Mouse (Mus musculus) erythroblast, adult 5-6 weeks (primary cell): ENCODE results near the gene Tcp1. TPM values are rescaled to one million over a fixed set of nuclear protein-coding genes. Genes with fewer than 3 reads are reported as not detected.
"Not testable (repeated sequence)": the region's sequence is repeated elsewhere in the genome, so short reads cannot be mapped to it uniquely, and the experiment has no call there.

Source experiments
- ATAC-seq: replicated peaks from 2 replicates; pipeline ENCODE4 v1.8.0; 2016; ENCODE audit warnings: moderate number of reproducible peaks, mild to moderate bottlenecking, moderate TSS enrichment, inconsistent platforms; ENCODE audit not compliant: poor library complexity, low FRiP score, severe bottlenecking
- total RNA-seq, 2 experiments: library from RNA; stranded (forward) in 1 of 2; stranded (reverse) in 1 of 2; fragments of 150-400 nt in 1 of 2; fragments of 200-764, 138-1000 nt in 1 of 2; gene quantifications; 2 replicates each; pipeline versions ENCODE4 v1.2.3 to v1.2.4; 2015 to 2017; ENCODE audit warnings: low replicate concordance in 2 of 2

Gene Tcp1
- total RNA-seq, 2 experiments from 2014 or later = 107 to 145 TPM

DNA sequence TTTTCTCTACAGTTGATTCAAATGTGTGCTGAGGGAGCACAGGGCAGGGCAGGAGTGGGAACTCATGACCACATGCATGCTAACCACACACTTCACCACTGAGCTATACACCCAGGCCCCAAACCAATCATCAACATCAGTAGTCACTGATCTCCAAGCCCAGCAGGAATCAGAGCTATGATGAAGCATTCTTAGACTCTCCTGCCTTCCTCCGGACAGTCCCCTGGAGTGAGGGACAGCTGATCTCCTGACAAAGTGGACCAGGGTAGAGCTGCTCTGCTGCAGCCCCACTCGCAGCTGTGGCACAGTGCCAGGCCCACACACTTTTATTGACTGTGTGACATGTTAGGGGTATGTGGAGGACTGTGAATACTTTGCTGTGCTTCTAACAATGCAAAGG, 43.9 kb downstream of the Tcp1 start:
- ATAC-seq = not testable (repeated sequence)

- ATAC-seq = peak; percentile 97
These were observed 44.9 kb downstream of the Tcp1 start, which contains the start of gene Acat2 for GRCm38 (mm10) chr17:12960331-12960873. TSS of gene Acat2 (minus strand) at chr17:12960747.

DNA sequence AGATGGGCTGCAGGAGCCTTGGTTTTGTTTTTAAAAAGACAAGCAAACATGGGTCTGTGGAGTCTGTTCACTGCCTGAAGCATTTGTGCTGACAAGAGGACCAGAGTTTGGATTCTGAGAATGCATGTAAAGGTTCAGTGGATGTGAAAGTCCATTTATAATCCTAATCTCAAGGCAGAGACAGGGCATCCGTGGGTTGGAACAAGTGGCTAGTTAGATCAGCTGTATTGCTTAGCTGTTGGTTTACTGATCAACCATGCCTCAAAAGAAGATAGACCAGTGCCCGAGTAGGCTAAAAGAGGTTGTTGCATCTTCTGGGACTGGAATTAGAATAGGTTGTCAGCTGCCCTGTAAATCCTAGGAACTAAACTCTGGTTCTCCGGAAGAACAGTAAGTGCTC, 48.0 kb downstream of the Tcp1 start:
- ATAC-seq = no peak

DNA sequence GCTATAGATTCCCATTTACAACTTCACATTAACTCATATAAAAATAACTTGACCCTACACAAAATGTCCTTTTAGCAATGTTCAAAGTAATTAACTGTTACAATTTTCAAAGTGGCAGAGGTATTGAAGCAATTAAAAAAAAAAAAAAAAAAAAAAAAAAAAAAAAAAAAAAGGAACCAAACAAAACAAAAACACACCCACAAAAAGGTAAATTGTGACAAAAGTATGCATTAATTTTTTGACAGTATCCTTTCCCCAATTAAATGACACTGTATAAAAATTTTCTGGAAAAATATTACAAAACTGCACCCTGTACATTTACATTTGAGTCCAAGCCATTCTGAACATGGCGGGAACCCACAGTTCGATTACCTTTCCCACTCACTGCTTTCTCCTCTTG, 51.7 kb downstream of the Tcp1 start:
- ATAC-seq = no peak

GRCm38 (mm10) chr17:12973851-12974250, 58.4 kb downstream of the Tcp1 start:
- no peak for ATAC-seq

Other genes with a start within 250 kb of the Tcp1 start
- gene Slc22a1, start 239.9 kb upstream of the Tcp1 start, total RNA-seq (2015; ENCODE audit: low replicate concordance) = not detected in 2 replicates
- not detected in 2 replicates for gene Slc22a1, start 239.9 kb upstream of the Tcp1 start, total RNA-seq (2017; ENCODE audit: low replicate concordance)
- 0.96 and 3.3 TPM in 2 replicates for gene Igf2r, start 146.0 kb upstream of the Tcp1 start, total RNA-seq (2015; ENCODE audit: low replicate concordance)
- gene Igf2r, start 146.0 kb upstream of the Tcp1 start, total RNA-seq (2017; ENCODE audit: low replicate concordance) = 4.9 TPM in 2 replicates
- gene Mas1, start 47.6 kb upstream of the Tcp1 start, total RNA-seq (2015; ENCODE audit: low replicate concordance) = not detected in 2 replicates
- not detected in 2 replicates for gene Mas1, start 47.6 kb upstream of the Tcp1 start, total RNA-seq (2017; ENCODE audit: low replicate concordance)
- not detected in 2 replicates for gene Mrgprh, start 39.7 kb upstream of the Tcp1 start, total RNA-seq (2015; ENCODE audit: low replicate concordance)
- gene Mrgprh, start 39.7 kb upstream of the Tcp1 start, total RNA-seq (2017; ENCODE audit: low replicate concordance) = not detected in 2 replicates
- not detected in 2 replicates for gene Pnldc1, start 5.5 kb upstream of the Tcp1 start, total RNA-seq (2015; ENCODE audit: low replicate concordance)
- gene Pnldc1, start 5.5 kb upstream of the Tcp1 start, total RNA-seq (2017; ENCODE audit: low replicate concordance) = not detected in 2 replicates
- gene Mrpl18, start 644 bp downstream of the Tcp1 start, total RNA-seq (2015; ENCODE audit: low replicate concordance) = 44.4 and 51.4 TPM in 2 replicates
- 33.6 and 46.0 TPM in 2 replicates for gene Mrpl18, start 644 bp downstream of the Tcp1 start, total RNA-seq (2017; ENCODE audit: low replicate concordance)
- gene Acat3, start 24.9 kb downstream of the Tcp1 start, total RNA-seq (2015; ENCODE audit: low replicate concordance) = not detected in 2 replicates
- gene Acat3, start 24.9 kb downstream of the Tcp1 start, total RNA-seq (2017; ENCODE audit: low replicate concordance) = not detected in 2 replicates
- gene Acat2, start 45.0 kb downstream of the Tcp1 start, total RNA-seq (2015; ENCODE audit: low replicate concordance) = 1.0 and 3.1 TPM in 2 replicates
- gene Acat2, start 45.0 kb downstream of the Tcp1 start, total RNA-seq (2017; ENCODE audit: low replicate concordance) = 5.2 and 7.1 TPM in 2 replicates
- 36.1 and 36.2 TPM in 2 replicates for gene Wtap, start 78.5 kb downstream of the Tcp1 start, total RNA-seq (2015; ENCODE audit: low replicate concordance)
- 37.9 and 68.2 TPM in 2 replicates for gene Wtap, start 78.5 kb downstream of the Tcp1 start, total RNA-seq (2017; ENCODE audit: low replicate concordance)
- 22.2 and 45.7 TPM in 2 replicates for gene Sod2, start 91.1 kb downstream of the Tcp1 start, total RNA-seq (2015; ENCODE audit: low replicate concordance)
- gene Sod2, start 91.1 kb downstream of the Tcp1 start, total RNA-seq (2017; ENCODE audit: low replicate concordance) = 8.3 and 21.9 TPM in 2 replicates
- gene Gpr31b, start 136.6 kb downstream of the Tcp1 start, total RNA-seq (2015; ENCODE audit: low replicate concordance) = 1.0 TPM in 1 of 2 replicates, not detected in the other
- not detected in 2 replicates for gene Gpr31b, start 136.6 kb downstream of the Tcp1 start, total RNA-seq (2017; ENCODE audit: low replicate concordance)
- not detected in 2 replicates for gene Tcp10b, start 145.4 kb downstream of the Tcp1 start, total RNA-seq (2015; ENCODE audit: low replicate concordance)
- gene Tcp10b, start 145.4 kb downstream of the Tcp1 start, total RNA-seq (2017; ENCODE audit: low replicate concordance) = 0.14 and 1.6 TPM in 2 replicates
- gene Unc93a, start 216.1 kb downstream of the Tcp1 start, total RNA-seq (2015; ENCODE audit: low replicate concordance) = not detected in 2 replicates
- gene Unc93a, start 216.1 kb downstream of the Tcp1 start, total RNA-seq (2017; ENCODE audit: low replicate concordance) = not detected in 2 replicates